Mouse (Mus musculus): ENCODE measurements around the gene Spout1.
"Not testable (repeated sequence)": the region's sequence is repeated elsewhere in the genome, so short reads cannot be mapped to it uniquely, and the experiment has no call there.

The Spout1 gene

DNA sequence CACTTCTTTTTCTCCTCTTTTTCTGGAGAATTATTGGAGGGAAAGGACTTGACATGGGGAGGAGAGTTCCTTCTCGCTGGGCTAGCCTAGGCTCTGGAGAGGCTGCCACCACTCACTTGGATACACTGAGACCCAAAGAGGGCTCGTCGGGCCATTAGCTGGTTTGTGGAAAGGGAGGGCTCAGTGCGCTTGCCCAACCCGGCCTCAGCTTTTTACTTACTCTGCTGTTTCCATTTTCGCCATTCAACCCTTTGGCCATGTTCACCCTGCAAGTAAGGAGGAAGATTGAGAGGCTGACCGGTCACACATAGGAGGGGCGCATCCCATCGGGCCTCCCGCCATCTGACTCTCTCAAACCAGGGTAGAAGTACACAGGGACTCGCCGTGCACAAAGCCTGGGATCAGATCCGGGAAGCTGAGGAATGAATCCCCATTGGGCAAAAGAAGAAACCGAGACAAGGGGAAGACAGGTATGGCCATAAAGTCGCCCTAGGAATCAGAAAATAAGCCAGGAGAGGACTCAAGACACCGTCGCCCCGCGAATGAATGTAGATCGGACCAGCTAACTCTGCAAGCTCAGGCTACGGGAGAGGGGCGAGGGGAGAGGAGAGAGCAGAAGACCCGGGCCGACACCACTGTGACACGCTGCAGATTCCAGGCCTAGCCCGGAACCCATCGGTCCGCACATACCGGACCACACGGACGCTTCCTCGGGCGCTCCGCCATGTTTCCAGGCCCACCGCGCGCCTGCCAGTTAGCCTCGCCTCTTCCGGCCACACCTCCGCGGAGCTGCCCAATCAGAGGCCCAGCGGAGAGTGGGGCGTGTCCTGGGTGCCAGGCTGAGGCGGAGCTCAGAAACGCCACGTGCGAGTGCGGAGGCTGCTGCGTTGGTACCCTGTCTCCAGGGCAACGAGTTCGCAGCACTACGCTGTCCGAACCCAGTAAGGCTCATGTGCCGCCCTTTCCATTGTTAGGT, at the start of gene Spout1:
Gene Spout1 (minus strand): TSS at position 760 of the 976 bp plus-strand sequence.
- peak; percentile 100 for DNase-seq

DNA sequence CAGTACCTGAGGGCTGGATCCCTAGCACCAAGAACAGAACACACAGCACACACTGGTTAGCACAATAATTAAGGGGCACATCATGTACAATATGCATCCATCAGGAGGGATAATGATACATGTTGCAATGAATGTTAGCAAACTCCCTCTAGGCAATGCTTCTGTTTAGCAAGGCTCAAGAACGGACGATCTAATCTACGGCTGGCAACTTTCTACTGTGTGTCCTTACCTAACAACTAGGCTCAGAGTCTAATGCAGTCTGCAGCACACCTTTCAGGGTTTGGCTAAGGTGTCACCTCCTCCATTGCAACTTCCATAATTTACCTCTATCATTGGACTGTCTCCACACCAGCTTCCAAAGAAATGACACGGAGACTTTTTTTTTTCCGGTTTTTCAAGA, 38.0 kb upstream of the Spout1 start:
- DNase-seq, result peak; percentile 74

DNA sequence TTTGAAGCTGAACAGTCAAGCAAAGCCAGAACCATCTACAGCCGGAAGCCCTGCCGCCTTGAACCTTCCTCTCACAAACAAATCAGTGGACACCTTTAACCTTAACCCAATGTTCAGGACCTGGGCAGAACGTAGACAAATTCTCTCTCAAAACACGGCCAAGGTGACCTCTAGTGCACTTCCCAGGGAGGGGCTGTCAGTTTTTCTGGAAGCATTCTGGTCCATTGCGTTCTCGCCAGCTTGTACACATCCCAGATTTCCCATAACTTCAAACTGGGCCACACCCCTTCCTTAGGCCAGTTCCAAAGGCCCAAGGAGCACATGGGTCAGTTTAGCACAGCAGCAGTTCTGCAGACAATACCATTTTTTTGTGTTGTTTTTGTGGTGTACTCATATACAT, 37.2 kb upstream of the Spout1 start:
- DNase-seq, result peak; percentile 97

DNA sequence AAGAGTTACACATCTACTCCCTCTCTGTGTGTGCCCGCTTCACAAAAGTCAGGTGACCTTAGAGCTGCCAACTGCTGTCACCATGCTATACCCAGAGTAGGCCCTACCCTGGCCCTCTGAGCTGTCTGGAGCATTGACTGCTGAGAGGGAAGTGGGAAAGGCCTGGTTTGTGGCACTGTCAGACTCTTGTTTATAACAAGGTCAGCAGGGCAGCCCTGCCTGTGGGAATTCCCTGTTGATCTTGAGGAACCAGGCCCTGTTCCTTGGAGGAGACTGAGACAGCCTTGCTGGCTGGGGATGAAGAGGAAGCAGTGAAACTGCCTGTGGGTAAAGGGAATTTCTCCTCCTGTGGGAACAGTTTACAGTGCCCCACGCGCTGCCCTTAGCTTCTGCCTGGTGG, 36.5 kb upstream of the Spout1 start:
- peak; percentile 95 for DNase-seq

DNA sequence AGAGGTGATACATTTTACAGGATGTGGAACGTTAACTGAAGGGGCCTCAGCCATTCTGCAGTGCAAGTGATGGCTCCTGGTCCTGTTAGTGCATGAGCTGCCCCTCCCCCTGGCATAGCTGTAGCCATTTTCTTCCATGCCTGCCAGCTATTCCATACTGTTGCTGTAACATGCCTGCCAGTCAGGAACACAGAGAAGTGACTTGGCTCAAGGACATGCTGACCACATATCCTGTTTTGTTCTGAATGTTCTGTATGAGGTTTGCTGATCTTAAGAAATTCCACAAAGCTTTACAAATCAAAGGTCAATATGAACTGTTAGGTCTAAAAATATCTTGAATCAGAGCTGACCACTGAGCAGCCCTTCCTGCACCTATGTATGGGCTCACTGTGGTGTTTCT, 34.7 kb upstream of the Spout1 start:
- peak; percentile 87 for DNase-seq

DNA sequence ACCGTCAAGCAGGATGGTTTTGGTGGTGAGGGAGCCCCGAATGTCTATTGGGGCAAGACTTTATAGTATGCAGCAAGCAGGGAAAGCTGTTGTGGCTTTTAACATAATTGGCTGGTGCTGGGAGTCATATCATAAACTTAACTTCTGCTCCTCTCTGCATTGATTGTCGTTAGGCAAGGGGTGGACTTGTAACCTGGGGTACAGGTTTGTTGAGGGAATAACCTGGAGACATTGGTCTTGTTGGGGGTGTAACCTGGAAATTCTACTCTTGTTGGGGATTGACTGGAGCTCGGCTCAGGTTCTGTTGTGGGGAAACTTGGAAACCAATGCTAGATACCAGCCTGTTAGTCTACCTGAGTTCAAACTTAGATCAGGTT, 33.9 kb upstream of the Spout1 start:
- peak; percentile 74 for DNase-seq

DNA sequence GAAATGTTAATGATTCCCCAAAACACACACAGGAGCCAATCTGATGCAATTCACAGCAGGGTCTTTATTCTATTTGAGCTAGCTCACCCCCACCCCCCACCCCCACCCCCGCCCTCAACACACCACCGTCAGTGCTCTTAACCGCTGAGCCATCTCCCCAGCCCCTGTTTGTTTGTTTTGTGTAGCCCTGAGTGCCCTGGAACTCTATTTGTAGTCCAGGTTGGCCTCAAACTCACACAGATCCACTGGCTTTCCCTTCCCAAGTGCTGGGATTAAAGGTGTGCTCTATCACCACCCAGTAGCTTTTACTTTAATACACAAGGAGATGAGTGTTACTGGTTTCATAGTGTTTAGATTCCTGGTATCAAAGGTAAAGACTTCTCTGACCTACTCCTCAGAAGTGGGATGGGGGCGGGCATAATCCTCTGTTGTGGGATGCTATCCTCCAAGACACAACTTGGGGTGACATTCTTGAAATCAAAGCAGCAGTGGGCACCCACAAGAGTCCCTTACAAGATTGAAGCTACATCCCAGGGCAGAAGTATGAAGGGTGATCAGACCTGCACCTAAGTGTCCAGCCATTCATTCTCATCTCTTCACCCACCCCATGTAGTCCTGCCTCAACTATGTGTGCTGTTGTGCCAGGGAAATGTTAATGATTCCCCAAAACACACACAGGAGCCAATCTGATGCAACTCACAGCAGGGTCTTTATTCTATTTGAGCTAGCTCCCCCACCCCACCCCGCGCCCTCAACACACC, 33.3 kb upstream of the Spout1 start:
- DNase-seq, result peak; percentile 50

DNA sequence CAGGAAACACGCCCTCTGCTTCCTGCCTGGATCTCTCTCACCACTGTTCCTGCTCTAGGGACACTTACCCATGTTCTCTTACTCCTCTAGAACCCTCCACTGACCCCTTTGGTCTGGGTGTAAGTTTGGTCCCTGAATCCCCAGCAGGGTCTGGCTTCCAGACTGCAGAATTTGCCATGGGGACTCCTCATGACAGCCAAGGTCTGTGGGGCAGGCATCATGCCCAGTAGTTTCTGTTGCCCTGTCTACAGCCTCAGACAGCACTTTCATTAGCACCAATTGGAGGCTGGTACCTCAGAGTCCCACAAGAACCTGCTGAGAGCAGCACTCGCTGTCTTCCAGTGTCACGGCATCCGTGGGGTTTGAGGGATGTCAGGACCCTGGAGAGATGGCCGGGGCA, 29.6 kb upstream of the Spout1 start:
- DNase-seq, result peak; percentile 87

DNA sequence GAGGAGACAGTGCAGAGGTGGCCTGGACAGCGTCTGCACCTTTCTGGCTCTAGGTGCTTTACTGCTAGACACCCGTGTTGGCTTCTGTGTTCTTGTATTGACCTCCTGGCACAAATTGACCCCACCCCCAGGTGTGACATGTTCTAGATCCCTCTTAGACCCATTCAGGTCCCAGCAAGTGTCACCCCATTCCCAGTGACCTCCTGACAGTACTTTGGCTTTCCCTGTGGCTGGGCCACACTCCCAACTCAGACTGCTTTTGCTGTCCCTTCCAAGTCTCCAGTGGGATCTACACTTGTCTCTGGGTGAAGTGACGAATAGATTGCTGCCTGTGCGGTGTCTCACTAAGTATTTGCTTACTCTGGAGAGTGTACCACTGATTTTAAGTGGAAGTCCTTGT, 29.1 kb upstream of the Spout1 start:
- peak; percentile 82 for DNase-seq

DNA sequence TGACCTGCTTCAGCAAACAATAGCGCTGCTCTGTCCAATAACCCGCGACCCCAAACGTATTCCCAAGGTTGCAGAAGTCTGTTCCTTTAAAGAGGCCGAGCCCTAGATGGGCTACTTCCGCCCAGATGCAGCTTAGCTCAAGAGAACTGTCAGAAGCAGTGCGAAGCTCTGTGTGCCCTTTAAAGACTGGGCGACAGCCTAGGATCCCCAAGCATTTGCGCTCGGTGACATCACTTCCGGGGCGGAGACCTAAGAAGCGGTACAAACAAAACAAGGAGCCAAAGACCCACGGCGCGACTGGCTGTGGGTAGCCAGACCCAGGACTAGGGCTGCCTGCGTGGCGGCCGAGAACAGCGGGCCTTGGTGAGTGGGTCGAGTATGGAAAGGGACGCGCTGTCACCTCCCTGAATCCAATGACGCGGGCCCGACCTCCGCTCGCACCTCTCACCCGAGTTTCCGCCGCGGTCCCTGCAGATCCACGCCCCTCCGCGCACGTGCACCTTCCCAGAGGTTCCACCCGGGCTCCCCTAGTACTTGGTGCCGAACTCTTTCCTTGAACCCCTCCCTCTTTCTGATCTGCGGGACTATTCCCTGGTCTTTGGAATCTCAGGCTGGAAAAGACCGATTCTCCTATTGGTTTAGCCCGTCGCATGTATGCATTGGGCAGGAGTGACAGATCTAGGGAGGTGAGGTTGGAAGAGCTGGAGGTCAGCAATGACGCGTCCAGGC, 27.5 kb upstream of the Spout1 start, which contains the start of gene Kyat1:
Gene Kyat1 (minus strand): TSS at position 219 of the 729 bp plus-strand sequence.
- peak; percentile 100 for DNase-seq

DNA sequence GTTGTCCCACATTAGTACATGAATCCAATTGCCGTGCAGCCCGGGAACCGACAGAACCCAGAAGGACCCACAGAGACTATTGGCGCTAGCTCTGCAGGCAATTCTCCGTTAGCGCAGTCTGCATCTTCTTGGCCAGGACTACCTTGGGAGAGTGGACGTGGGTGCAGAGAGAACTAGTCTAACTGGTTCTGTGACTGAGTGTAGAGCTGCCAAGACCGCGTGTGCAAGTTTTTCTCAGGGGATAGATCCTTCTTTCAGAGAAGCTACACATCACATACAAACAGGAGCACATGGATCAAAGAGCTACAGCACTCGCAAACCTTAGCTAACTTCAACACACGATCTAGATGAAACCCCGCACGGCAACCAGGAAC, 27.0 kb upstream of the Spout1 start:
- no peak for DNase-seq

DNA sequence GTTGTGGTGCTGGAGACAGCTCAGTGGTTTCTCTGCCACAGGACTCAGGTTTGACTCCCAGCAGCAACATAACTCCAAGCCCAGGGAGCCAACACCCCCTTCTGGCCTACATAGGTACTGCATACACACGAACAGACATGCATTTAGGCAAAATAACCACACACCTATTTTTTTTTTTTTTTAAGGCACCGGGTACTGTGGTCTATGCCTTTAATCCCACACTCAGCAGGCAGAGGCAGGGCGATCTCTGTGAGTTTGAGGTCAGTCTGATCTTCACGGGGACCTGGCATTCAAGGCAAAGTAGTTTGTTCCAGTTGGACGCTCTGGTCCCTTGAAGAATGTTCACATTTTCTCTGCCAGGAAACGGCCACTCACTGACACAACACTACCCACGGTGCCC, 25.2 kb upstream of the Spout1 start:
- DNase-seq, result no peak

DNA sequence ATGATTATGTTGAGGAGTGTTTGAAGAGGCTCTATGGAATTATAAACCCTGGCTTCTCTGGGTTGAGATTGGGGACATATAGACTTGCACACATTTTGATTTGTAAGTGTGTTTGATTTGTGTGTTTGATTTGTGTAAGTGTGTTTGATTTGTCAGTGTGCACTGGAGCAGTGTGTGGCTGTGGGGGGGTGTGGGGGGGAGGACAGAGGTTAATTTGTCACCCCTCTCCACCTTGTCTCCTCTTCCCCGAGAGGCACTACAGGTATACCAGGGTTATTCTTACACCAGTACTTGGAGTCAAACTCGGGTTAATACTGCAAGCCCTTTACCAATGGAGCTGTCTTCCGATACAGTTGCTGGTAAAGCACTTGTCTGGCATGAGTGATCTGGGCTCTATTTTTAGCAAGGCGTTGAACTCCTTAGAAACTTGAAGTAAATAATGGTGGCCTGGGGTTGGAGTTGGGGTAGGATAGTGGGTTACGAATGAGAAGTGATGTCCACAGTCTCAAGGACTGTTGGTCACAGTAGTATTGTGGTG, 22.2 kb upstream of the Spout1 start:
- DNase-seq, result no peak

DNA sequence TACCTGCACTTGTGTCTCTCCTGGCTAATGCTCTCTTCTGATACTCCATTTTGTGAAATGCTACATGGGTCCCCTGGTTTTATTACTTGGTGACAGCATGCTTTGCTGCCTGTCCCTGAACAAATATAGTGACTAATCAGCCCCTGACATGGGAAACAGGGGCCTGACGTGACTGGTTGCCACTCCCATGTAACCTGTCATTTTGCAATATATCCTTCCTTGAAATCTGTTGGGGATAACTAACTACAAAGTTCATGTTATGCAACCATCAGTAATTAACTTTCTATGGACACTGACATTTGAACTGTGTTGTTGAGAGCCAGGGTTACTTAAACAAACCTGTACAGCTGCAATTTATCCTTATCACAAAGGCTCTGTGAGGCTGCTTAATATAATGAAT, 21.7 kb upstream of the Spout1 start:
- DNase-seq, result no peak

DNA sequence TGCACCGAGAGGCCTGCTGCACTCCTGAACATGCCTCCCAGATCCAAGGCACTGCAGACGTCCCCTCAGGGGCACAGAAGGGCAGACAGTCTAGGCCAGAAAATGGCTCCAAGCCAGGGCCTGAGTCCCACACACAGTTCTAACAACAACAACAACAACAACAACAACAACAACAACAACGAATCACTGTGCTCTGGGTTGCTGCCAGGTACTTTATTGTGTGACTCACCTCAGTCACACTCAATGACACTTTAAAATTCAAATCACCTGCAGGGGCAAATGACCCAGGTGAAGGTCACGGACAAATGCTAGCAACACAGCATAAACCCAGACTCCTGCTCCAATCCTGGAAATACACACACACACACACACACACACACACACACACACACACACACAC, 19.8 kb upstream of the Spout1 start:
- DNase-seq, result no peak

DNA sequence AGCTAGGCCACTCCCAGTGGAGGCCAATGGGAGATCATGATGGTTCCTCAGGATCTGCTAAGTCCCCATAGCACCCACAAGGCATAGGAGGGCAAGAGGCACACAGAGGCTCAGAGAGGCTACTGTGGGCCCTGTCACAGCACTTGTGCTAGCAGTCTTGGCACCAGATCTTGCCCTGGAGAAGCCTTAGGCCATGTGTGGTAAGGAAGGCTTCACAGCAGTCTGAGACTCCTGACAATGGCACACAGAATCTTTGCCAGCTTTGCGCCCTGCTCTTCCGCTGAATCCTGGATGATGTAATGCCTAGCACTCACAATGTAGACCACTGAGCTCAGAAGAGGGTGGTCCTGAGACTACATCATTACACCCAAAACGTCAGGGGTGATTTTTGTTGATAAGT, 16.4 kb upstream of the Spout1 start:
- no peak for DNase-seq

DNA sequence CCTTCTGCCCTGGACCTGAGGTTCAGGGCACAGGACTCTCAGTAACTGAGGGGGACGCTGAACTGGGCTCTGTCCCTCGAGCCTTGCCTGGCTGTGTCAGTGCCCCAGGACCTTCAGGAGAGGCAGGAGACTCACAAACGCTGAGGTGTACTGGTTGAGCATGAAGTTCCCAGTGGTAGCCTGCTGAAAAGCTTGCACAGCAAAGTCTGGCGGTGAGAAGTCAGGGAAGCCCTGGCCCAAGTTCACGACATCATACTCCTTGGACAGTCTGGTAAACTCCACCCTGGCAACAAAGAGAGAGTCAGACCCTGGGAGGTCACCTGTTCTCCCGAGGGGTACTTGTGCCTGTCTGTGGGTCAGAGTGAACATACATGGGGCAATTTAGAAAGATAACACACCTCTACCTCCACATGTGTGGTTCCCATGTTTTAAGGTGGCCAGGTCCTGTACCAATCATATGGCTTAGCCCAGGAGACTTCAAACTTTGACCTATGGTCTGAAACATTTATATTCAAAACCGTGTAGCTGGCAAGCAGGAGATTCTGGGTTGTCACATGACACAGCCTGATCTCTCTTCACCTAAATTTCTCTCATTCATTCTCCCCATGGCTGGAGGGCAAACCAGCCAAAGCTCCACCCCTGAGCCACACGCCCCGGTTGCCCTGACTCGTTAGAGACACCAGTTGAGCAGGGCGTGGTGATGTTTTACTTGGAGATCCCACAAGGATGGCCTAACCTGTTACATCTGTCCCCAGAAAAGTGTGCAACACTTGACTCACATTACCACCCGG, 13.7 kb upstream of the Spout1 start:
- DNase-seq, result no peak

DNA sequence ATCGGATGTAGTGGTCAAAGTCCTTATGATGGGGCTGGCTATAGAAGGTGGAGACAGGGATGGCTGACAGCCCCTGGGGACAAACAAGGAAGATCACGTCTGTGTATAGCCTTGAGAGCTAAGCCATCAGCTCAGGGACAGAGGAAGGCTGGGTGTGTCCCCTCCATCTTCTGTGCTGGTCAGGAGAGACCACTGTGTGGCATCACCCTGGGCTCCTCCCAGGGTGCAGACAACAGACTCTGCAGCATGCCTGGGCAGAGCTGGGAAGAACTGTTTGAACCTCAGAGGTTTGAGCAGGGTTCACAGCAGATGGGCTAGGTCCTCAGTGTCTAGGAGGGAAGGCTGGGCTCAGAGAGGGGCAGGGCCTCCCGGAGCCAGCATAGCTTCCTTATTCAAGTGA, 7.4 kb upstream of the Spout1 start:
- no peak for DNase-seq

DNA sequence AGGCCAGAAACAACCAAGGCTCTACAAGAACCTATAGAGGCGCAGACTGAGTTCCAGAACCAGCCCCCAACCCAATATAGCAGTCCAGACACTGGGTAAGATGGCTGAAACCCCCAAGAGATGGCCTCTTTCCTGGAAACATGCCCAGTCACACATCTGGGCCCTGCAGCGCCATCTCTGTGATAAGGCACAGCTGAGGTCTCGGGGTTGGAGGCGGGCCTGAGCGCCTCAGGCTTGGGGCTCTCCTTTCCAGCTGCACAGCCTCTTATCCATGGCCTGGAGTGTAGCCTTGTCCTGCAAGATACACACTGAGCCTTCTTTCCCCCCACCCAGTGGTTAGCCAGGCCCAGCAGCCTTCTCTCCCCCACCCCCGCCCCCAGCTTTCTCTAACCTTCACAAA, 7.0 kb upstream of the Spout1 start:
- DNase-seq, result no peak

DNA sequence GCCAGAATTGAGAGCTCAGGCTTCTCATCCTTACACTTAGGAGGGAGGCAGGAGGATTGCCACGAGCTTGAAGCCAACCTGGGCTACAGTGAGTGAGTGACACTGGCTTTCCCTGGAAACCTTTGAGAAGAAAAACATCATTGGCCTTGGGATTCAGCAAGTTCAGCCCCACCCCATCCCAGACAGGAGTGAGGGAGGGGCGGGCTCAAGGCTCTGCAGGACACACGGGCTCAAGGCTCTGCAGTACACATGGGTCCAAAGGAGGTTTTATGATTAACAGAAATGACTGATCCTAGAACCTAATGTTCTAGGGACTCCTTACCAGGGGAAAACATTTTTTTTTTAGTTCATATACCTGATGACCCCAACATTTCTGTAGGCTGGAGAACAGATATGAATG, 5.5 kb upstream of the Spout1 start:
- no peak for DNase-seq

DNA sequence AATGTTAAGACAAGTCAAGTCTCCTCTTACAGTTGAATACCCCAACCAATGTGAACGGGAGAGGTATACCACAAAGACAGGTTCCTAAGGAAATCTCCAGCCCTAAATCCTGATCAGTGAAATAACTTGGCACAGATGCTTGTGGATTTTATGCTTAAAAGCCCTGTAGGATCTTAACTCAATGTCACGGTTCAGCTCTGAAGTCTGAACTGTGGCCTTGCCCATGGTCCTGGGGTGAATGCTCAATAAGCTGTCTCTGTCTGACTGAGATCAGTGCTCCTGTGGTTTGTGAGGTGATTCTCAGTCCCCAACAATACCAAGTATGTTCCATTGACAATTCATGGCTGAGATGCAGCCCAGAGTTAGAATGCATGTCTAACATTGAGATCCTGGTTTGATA, 4.2 kb upstream of the Spout1 start:
- no peak for DNase-seq

DNA sequence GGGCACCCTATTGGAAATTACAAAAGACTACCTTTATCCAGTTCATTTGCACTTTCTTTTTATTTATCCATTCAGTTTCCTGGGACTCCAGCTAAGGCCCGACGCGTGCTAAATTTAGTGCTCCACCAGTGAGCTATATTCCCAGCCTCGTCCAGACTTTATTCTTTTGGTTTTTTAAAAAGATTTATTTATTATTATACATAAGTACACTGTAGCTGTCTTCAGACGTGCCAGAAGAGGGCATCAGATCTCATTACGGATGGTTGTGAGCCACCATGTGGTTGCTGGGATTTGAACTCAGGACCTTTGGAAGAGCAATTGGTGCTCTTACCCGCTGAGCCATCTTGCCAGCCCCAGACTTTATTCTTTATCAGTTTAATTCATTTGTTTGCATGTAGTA, 452 bp upstream of the Spout1 start:
- DNase-seq, result not testable (repeated sequence)

Data from heart, adult 11 months (tissue).